Mouse (Mus musculus) ovary, postnatal 14 days (tissue): Measurements from ENCODE around the gene Shc4.

Experiments used
- DNase-seq: peaks from one replicate; pipeline ENCODE4 v3.0.0; 2022; ENCODE audit warnings: low spot score

Gene Shc4

GRCm38 (mm10) chr2:125724086-125724430, at the start of gene Shc4:
TSS of gene Shc4 (minus strand) at chr2:125724148.
- no peak for DNase-seq

- DNase-seq, result no peak
These were observed 41.1 kb upstream of the Shc4 start for GRCm38 (mm10) chr2:125765029-125765428.

- DNase-seq, result no peak
These were observed 40.6 kb upstream of the Shc4 start for GRCm38 (mm10) chr2:125764531-125764930.

GRCm38 (mm10) chr2:125749330-125749729, 25.4 kb upstream of the Shc4 start:
- DNase-seq, result no peak

- DNase-seq, result no peak
These were observed 15.4 kb upstream of the Shc4 start for GRCm38 (mm10) chr2:125739338-125739737.

GRCm38 (mm10) chr2:125738718-125739117, 14.8 kb upstream of the Shc4 start:
- no peak for DNase-seq

- no peak for DNase-seq
These were observed 12.0 kb upstream of the Shc4 start for GRCm38 (mm10) chr2:125736025-125736343.

- DNase-seq, result no peak
These were observed 11.5 kb upstream of the Shc4 start for GRCm38 (mm10) chr2:125735333-125736024.

- DNase-seq, result no peak
These were observed 10.8 kb upstream of the Shc4 start for GRCm38 (mm10) chr2:125734741-125735140.

GRCm38 (mm10) chr2:125731763-125732560, 8.0 kb upstream of the Shc4 start:
- DNase-seq, result peak; percentile 95

- no peak for DNase-seq
These were observed 682 bp upstream of the Shc4 start for GRCm38 (mm10) chr2:125724546-125725114.

- DNase-seq, result peak; percentile 19
These were observed 401 bp downstream of the Shc4 start for GRCm38 (mm10) chr2:125723408-125724085.

- DNase-seq, result no peak
These were observed 901 bp downstream of the Shc4 start for GRCm38 (mm10) chr2:125723086-125723407.

GRCm38 (mm10) chr2:125716599-125716998, 7.3 kb downstream of the Shc4 start:
- no peak for DNase-seq

- no peak for DNase-seq
These were observed 17.4 kb downstream of the Shc4 start for GRCm38 (mm10) chr2:125706510-125706921.

- no peak for DNase-seq
These were observed 18.9 kb downstream of the Shc4 start for GRCm38 (mm10) chr2:125704907-125705631.

GRCm38 (mm10) chr2:125702851-125703250, 21.1 kb downstream of the Shc4 start:
- DNase-seq, result no peak

- no peak for DNase-seq
These were observed 22.3 kb downstream of the Shc4 start for GRCm38 (mm10) chr2:125701606-125702005.

- no peak for DNase-seq
These were observed 27.7 kb downstream of the Shc4 start for GRCm38 (mm10) chr2:125696219-125696618.

- no peak for DNase-seq
These were observed 29.1 kb downstream of the Shc4 start for GRCm38 (mm10) chr2:125694798-125695197.

- no peak for DNase-seq
These were observed 31.9 kb downstream of the Shc4 start for GRCm38 (mm10) chr2:125692010-125692409.

- no peak for DNase-seq
These were observed 38.4 kb downstream of the Shc4 start for GRCm38 (mm10) chr2:125685441-125686150.
